ENCODE assay signal across 24 mouse cellular contexts in genomic region chr2:168939261-168939933, GRCm38 (mm10). TPM values are rescaled to one million over a fixed set of nuclear protein-coding genes. Genes with fewer than 3 reads are reported as not detected.
A peak's percentile ranks its signal among the peaks of the same experiment; 100 is the strongest.
DNase-seq lines count a peak whose midpoint lies in the region; ATAC-seq and TF ChIP-seq lines count a peak whose summit lies in the region.
"Had no signal": no experiment of that assay in that cellular context is flagged by ENCODE, and none has a peak within 500 bp of the region (broad histone marks: within the 10 kb centered on the region; RNA-seq: fewer than 3 reads in every experiment).

No protein-coding gene starts in this region.

- no peak overlapping the region for H3K9ac ChIP-seq in forebrain, embryonic 15.5 days (replicated peaks)
- no peak overlapping the region for H3K9ac ChIP-seq in midbrain, postnatal 0 days (replicated peaks; ENCODE audit: low read length, poor library complexity, severe bottlenecking)
- H3K9ac ChIP-seq in hindbrain, embryonic 15.5 days: no peak overlapping the region
- H3K9ac ChIP-seq: embryonic facial prominence, embryonic 13.5 days; kidney, embryonic 15.5 days; limb, embryonic 13.5 days; liver, embryonic 12.5 days; liver, postnatal 0 days; midbrain, embryonic 12.5 days; stomach, embryonic 15.5 days had no signal

- H3K4me3 ChIP-seq in forebrain, embryonic 15.5 days: no peak overlapping the region
- H3K4me3 ChIP-seq in forebrain, embryonic 10.5 days: no peak overlapping the region
- no peak overlapping the region for H3K4me3 ChIP-seq in midbrain, postnatal 0 days (ENCODE audit: low read depth, low read length)
- no peak overlapping the region for H3K4me3 ChIP-seq in midbrain, embryonic 10.5 days
- no peak overlapping the region for H3K4me3 ChIP-seq in hindbrain, embryonic 15.5 days
- H3K4me3 ChIP-seq: embryonic facial prominence, embryonic 13.5 days; kidney, embryonic 15.5 days; limb, embryonic 13.5 days; liver, embryonic 12.5 days; midbrain, embryonic 12.5 days; stomach, embryonic 15.5 days had no signal

- 73% methylated on average over 10 of the region's 10 CpGs for WGBS in forebrain, embryonic 15.5 days
- WGBS in forebrain, embryonic 10.5 days: 92% methylated on average over 10 of the region's 10 CpGs
- 88% methylated on average over 10 of the region's 10 CpGs for WGBS in midbrain, postnatal 0 days
- WGBS in midbrain, embryonic 10.5 days: 94% methylated on average over 10 of the region's 10 CpGs
- 58% methylated on average over 10 of the region's 10 CpGs for WGBS in hindbrain, embryonic 15.5 days

- H3K9me3 ChIP-seq in forebrain, embryonic 15.5 days: no peaks in the 10 kb centered on the region
- H3K9me3 ChIP-seq in forebrain, embryonic 10.5 days: no peaks in the 10 kb centered on the region
- H3K9me3 ChIP-seq in midbrain, postnatal 0 days (ENCODE audit: low read length): no peaks in the 10 kb centered on the region
- H3K9me3 ChIP-seq in midbrain, embryonic 10.5 days (replicated peaks): no peaks in the 10 kb centered on the region
- no peaks in the 10 kb centered on the region for H3K9me3 ChIP-seq in hindbrain, embryonic 15.5 days
- H3K9me3 ChIP-seq: embryonic facial prominence, embryonic 13.5 days; kidney, embryonic 15.5 days; limb, embryonic 13.5 days; liver, embryonic 12.5 days; midbrain, embryonic 12.5 days; stomach, embryonic 15.5 days had no signal

- peaks cover 41% of the 10 kb centered on the region for H3K36me3 ChIP-seq in forebrain, embryonic 15.5 days
- peaks cover 88% of the 10 kb centered on the region for H3K36me3 ChIP-seq in forebrain, embryonic 10.5 days (replicated peaks)
- peaks cover 35% of the 10 kb centered on the region for H3K36me3 ChIP-seq in midbrain, postnatal 0 days (ENCODE audit: insufficient read depth, low read length)
- H3K36me3 ChIP-seq in midbrain, embryonic 10.5 days: peaks cover 91% of the 10 kb centered on the region
- peaks cover 57% of the 10 kb centered on the region for H3K36me3 ChIP-seq in hindbrain, embryonic 15.5 days

- no peak for ATAC-seq in forebrain, embryonic 15.5 days (replicated peaks)
- no peak for ATAC-seq in midbrain, postnatal 0 days (ENCODE audit: low FRiP score)
- ATAC-seq in hindbrain, embryonic 15.5 days (ENCODE audit: low FRiP score, low read depth): no peak
- ATAC-seq: liver, embryonic 12.5 days; liver, postnatal 0 days had no signal

- peaks cover 9% of the 10 kb centered on the region for H3K4me1 ChIP-seq in forebrain, embryonic 15.5 days
- no peaks in the 10 kb centered on the region for H3K4me1 ChIP-seq in forebrain, embryonic 10.5 days
- H3K4me1 ChIP-seq in midbrain, postnatal 0 days (ENCODE audit: insufficient read depth, low read length): no peaks in the 10 kb centered on the region
- no peaks in the 10 kb centered on the region for H3K4me1 ChIP-seq in midbrain, embryonic 10.5 days
- H3K4me1 ChIP-seq in hindbrain, embryonic 15.5 days (replicated peaks): no peaks in the 10 kb centered on the region
- H3K4me1 ChIP-seq: embryonic facial prominence, embryonic 13.5 days; kidney, embryonic 15.5 days; limb, embryonic 13.5 days; liver, embryonic 12.5 days; midbrain, embryonic 12.5 days; stomach, embryonic 15.5 days had no signal

- no peak overlapping the region for H3K4me2 ChIP-seq in forebrain, embryonic 15.5 days (replicated peaks)
- H3K4me2 ChIP-seq in midbrain, postnatal 0 days (ENCODE audit: low read depth, low read length, poor library complexity, severe bottlenecking): no peak overlapping the region
- H3K4me2 ChIP-seq in hindbrain, embryonic 15.5 days: no peak overlapping the region
- H3K4me2 ChIP-seq: embryonic facial prominence, embryonic 13.5 days; heart, embryonic 11.5 days; kidney, embryonic 15.5 days; limb, embryonic 13.5 days; liver, embryonic 12.5 days; midbrain, embryonic 12.5 days; stomach, embryonic 15.5 days had no signal

- no peak for DNase-seq in forebrain, embryonic 10.5 days (ENCODE audit: extremely low spot score, low spot score)
- DNase-seq in midbrain, postnatal 0 days (ENCODE audit: low spot score): peak; percentile 62
- no peak for DNase-seq in midbrain, embryonic 10.5 days (ENCODE audit: low spot score)
- no peak for DNase-seq in liver
- DNase-seq: adrenal gland, postnatal 25 days; B cell, adult 2 months; cerebellum, adult 2 months; gastrocnemius, postnatal 25 days; heart, adult 11 months; heart, postnatal 36 days; kidney, adult 18-20 months; kidney, postnatal 25 days; liver, postnatal 0 days; lung, postnatal 36 days; right cerebral cortex, postnatal 25 days had no signal

- peak overlapping the region; percentile 70 for H3K27ac ChIP-seq in forebrain, embryonic 15.5 days (replicated peaks)
- H3K27ac ChIP-seq in forebrain, embryonic 10.5 days: no peak overlapping the region
- H3K27ac ChIP-seq in midbrain, postnatal 0 days (ENCODE audit: low read depth, low read length): no peak overlapping the region
- H3K27ac ChIP-seq in midbrain, embryonic 10.5 days (replicated peaks): no peak overlapping the region
- peak overlapping the region; percentile 70 for H3K27ac ChIP-seq in hindbrain, embryonic 15.5 days (replicated peaks)
- H3K27ac ChIP-seq: embryonic facial prominence, embryonic 13.5 days; kidney, embryonic 15.5 days; limb, embryonic 13.5 days; liver, embryonic 12.5 days; midbrain, embryonic 12.5 days; stomach, embryonic 15.5 days had no signal

- TF ChIP-seq CTCF in midbrain, postnatal 0 days (IDR thresholded peaks at IDR 0.05): no peak

- no peaks in the 10 kb centered on the region for H3K27me3 ChIP-seq in forebrain, embryonic 15.5 days
- no peaks in the 10 kb centered on the region for H3K27me3 ChIP-seq in forebrain, embryonic 10.5 days (ENCODE audit: poor library complexity, severe bottlenecking)
- no peaks in the 10 kb centered on the region for H3K27me3 ChIP-seq in midbrain, postnatal 0 days (ENCODE audit: insufficient read depth, low read length)
- no peaks in the 10 kb centered on the region for H3K27me3 ChIP-seq in midbrain, embryonic 10.5 days (ENCODE audit: low read depth, poor library complexity, severe bottlenecking)
- H3K27me3 ChIP-seq in hindbrain, embryonic 15.5 days: no peaks in the 10 kb centered on the region
- H3K27me3 ChIP-seq: embryonic facial prominence, embryonic 13.5 days; kidney, embryonic 15.5 days; limb, embryonic 13.5 days; liver, embryonic 12.5 days; midbrain, embryonic 12.5 days; stomach, embryonic 15.5 days had no signal

RNA-seq across cellular contexts. Expression of gene Zfp64, which starts 16.0 kb away (rescaled TPM):
- polyA plus RNA-seq in forebrain, embryonic 15.5 days (2015; fragmentation: Nextera tagmentation; extraction: Ambion mirVana): 30.5 and 31.6 TPM in 2 replicates
- 35.4 and 40.1 TPM in 2 replicates for polyA plus RNA-seq in forebrain, embryonic 10.5 days (2016; fragmentation: Nextera tagmentation; extraction: Ambion mirVana)
- 37.9 and 57.7 TPM in 2 replicates for total RNA-seq in midbrain, postnatal 0 days (2014; rRNA removed)
- polyA plus RNA-seq in midbrain, postnatal 0 days (2015; fragmentation: Nextera tagmentation; extraction: Ambion mirVana): 33.5 and 34.2 TPM in 2 replicates
- 37.8 and 38.0 TPM in 2 replicates for polyA plus RNA-seq in midbrain, embryonic 10.5 days (2016; fragmentation: Nextera tagmentation; extraction: Ambion mirVana)
- polyA plus RNA-seq in hindbrain, embryonic 15.5 days (2015; fragmentation: Nextera tagmentation; extraction: Ambion mirVana): 30.9 and 34.8 TPM in 2 replicates

Comparison
In these comparisons a context has a peak if more than half of its experiments do, and no peak if none do; other contexts are left out.
1. H3K27ac ChIP-seq: peak in forebrain, embryonic 15.5 days (single experiment) and hindbrain, embryonic 15.5 days (single experiment); none in forebrain, embryonic 10.5 days (single experiment), midbrain, postnatal 0 days (single experiment) and midbrain, embryonic 10.5 days (single experiment).